Mouse (Mus musculus) MEL-GATA-1-ER (cell line): ENCODE data around the gene Tex14.

Experiments
- DNase-seq: peaks from one replicate; pipeline ENCODE4 v3.0.0-alpha.2; 2012; ENCODE audit warnings: low read depth; ENCODE audit errors: extremely low read depth

Gene Tex14

GRCm38 (mm10) chr11:87592354-87592695, 187.5 kb downstream of the Tex14 start:
- DNase-seq = no peak

- DNase-seq = no peak
Observed at GRCm38 (mm10) chr11:87592713-87593598, 188.1 kb downstream of the Tex14 start.

- no peak for DNase-seq
Observed at GRCm38 (mm10) chr11:87595327-87595841, 190.5 kb downstream of the Tex14 start.

GRCm38 (mm10) chr11:87595976-87596375, 191.1 kb downstream of the Tex14 start:
- no peak for DNase-seq

- no peak for DNase-seq
Observed at GRCm38 (mm10) chr11:87596492-87596891, 191.6 kb downstream of the Tex14 start.

DNA sequence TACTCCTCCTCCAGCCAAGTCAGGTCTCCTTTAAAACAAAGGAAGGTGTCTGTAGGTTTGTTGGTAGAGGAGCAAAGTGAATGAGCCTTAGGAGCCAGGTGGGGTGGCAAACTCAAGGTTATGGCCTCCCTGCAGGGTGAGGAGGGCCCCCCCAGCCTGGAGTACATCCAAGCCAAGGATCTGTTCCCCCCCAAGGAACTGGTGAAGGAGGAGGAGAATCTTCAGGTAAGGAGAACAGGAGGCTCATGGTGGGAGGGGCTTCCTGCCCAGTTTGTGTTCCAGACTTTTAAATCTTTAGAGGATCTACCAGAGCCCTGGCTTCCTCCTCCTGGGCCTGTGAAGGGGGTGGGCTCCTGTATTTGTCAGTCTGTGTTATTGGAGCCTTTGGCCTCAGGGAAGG, 192.2 kb downstream of the Tex14 start:
- DNase-seq = no peak

DNA sequence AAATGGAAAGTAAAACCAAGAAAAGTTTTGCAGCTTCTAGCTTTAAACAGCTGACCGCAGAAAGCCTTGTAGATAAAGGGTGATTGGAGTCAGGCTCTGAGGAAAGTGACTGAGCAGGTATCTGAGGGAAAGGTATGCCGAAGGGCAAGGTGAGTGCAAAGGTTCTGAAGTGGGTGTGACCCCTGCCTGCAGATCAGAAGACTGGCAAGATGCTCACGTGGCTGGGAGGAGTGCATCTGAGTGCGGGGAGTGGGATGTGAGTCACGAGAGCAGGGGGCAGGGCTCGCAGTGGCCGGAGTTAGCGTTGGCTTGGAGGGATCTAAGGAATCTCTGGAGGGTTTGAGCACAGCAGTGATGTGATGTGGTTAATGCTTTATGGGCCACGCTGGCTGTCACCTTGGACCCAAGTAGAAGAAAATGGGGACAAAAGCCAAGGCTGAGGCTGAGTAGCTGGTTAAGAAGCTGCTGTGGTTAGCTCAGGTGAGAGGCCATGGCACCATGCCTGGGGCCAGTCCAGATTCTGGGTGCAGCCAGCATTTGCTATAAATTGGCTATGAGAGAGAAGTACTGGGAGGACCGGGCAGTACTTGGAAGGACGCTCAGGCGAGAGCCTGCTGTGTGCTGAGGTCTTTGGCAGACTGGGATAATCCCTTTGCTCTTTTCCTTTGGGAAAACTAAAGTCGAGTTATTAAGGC, 194.7 kb downstream of the Tex14 start:
- DNase-seq = no peak

DNA sequence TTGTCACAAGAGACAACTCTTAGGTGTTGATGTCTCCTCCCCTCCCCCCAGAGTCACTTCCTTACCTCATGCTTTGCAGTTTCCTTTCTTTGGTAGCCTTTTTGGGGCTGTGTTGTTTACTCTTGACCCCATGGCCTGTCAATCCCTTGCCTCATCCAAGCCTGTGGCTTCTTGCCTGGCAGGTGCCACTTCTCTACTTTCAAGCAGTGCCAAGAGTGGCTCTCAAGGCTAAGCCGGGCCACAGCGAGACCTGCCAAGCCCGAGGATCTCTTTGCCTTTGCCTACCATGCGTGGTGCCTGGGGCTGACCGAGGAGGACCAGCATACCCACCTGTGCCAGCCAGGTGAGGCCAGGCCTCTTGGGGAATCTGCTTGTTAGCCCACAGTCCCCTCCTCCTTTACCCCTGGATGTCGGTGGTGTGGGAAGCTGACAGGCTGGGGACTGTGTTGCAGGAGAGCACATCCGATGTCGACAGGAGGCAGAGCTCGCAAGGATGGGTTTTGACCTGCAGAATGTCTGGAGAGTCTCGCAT, 195.5 kb downstream of the Tex14 start:
- DNase-seq = no peak

- no peak for DNase-seq
Observed at GRCm38 (mm10) chr11:87602234-87602633, 197.4 kb downstream of the Tex14 start.

DNA sequence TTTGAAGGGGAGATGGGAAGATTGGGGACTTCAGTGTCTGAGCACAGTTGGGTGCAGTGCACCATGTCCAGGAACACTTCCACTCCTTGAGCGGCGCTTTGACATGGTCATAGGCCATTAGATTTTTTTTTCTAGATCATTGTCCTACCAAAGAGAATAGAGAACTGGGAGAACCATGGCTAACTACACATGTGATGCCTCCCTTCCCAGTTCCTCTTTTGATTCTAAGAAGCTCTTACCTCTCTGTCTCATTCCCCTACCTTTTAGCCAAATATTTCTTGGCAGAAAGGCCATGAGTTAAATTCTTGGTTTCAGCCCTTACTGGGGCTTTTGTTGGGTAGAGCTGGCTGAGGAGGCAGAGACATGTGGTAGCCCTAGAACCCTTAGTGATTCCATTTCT, 198.7 kb downstream of the Tex14 start:
- no peak for DNase-seq
